Mouse (Mus musculus) embryonic facial prominence, embryonic 14.5 days (tissue): ENCODE measurements at regions not wholly inside any gene's neighbourhood (a gene's known extent, or its start where the extent isn't known, plus 50 kb on each side); places are given as distances from the start of the nearest gene placed in this dataset.

Experiments
- ATAC-seq: fragments of 200-750 bp; cut with Nextera tagmentation; 2 replicates; pipeline ENCODE4 v1.8.0; 2017; ENCODE audit warnings: low read depth, moderate number of reproducible peaks, moderate TSS enrichment
- DNase-seq: peaks from one replicate; pipeline ENCODE4 v3.0.0-alpha.2; 2015; ENCODE audit warnings: low spot score
- H3K27ac ChIP-seq: fragments of 300-500 bp; sonication (generic); replicated peaks from 2 replicates; pipeline ENCODE4 v1.5.1; 2014; ENCODE audit warnings: low read depth, mild to moderate bottlenecking, low read length, moderate library complexity
- H3K27me3 ChIP-seq: fragments of 300-500 bp; sonication (generic); replicated peaks from 2 replicates; pipeline ENCODE4 v1.6.1; 2014; ENCODE audit warnings: low read length; ENCODE audit not compliant: control insufficient read depth, insufficient read depth
- H3K36me3 ChIP-seq: fragments of 300-500 bp; sonication (generic); 2 replicates; pipeline ENCODE4 v1.6.1; 2014; ENCODE audit warnings: low read length, mixed read lengths; ENCODE audit not compliant: control insufficient read depth, insufficient read depth
- H3K4me1 ChIP-seq: fragments of 300-500 bp; sonication (generic); 2 replicates; pipeline ENCODE4 v1.6.1; 2014; ENCODE audit warnings: antibody characterized with exemption, low read length; ENCODE audit not compliant: control insufficient read depth, insufficient read depth
- H3K4me2 ChIP-seq: fragments of 300-500 bp; sonication (generic); 2 replicates; pipeline ENCODE4 v1.6.1; 2014; ENCODE audit warnings: low read depth, mild to moderate bottlenecking, low read length, moderate library complexity, mixed read lengths
- H3K4me3 ChIP-seq: fragments of 300-500 bp; sonication (generic); 2 replicates; pipeline ENCODE4 v1.5.1; 2014; ENCODE audit warnings: low read depth, mild to moderate bottlenecking, low read length
- H3K9ac ChIP-seq: fragments of 300-500 bp; sonication (generic); 2 replicates; pipeline ENCODE4 v1.6.1; 2014; ENCODE audit warnings: low read depth, mild to moderate bottlenecking, low read length, moderate library complexity, mixed read lengths
- H3K9me3 ChIP-seq: fragments of 300-500 bp; sonication (generic); 2 replicates; pipeline ENCODE4 v1.6.1; 2016; ENCODE audit warnings: low read length; ENCODE audit not compliant: control insufficient read depth
- WGBS: fragments of 180-500 bp; shearing (Covaris S2); extraction: QIAGEN DNeasy Blood & Tissue Kit; methylation state at CpG from one replicate; pipeline ENCODE4 v1.1.7; 2014; 5-methylcytosine and 5-hydroxymethylcytosine counted together

- 58% methylated on average over 1 of the region's 1 CpGs for WGBS
- no peak overlapping the region for H3K9ac ChIP-seq
- no peaks in the 10 kb centered on the region for H3K36me3 ChIP-seq
Measured at GRCm38 (mm10) chr1:22943995-22944394, 138.2 kb upstream of the Rims1 start.

GRCm38 (mm10) chr1:22939816-22940215, 134.0 kb upstream of the Rims1 start:
- Histone ChIP-seq H3K36me3 (no peaks in the 10 kb centered on the region), H3K4me1 (no peaks in the 10 kb centered on the region), H3K27ac (no peak overlapping the region), H3K27me3 (no peaks in the 10 kb centered on the region), H3K4me3 (no peak overlapping the region), H3K4me2 (no peak overlapping the region), H3K9ac (no peak overlapping the region), H3K9me3 (no peaks in the 10 kb centered on the region)
- DNase-seq (no peak), ATAC-seq (no peak)
- 93% methylated on average over 6 of the region's 6 CpGs for WGBS

More at GRCm38 (mm10) chr1:22943995-22944394, 138.2 kb upstream of the Rims1 start:
- no peak for ATAC-seq
- Histone ChIP-seq H3K4me3 (no peak overlapping the region), H3K4me1 (no peaks in the 10 kb centered on the region), H3K9me3 (no peaks in the 10 kb centered on the region), H3K27ac (no peak overlapping the region), H3K4me2 (no peak overlapping the region), H3K27me3 (no peaks in the 10 kb centered on the region)
- DNase-seq: no peak

DNA sequence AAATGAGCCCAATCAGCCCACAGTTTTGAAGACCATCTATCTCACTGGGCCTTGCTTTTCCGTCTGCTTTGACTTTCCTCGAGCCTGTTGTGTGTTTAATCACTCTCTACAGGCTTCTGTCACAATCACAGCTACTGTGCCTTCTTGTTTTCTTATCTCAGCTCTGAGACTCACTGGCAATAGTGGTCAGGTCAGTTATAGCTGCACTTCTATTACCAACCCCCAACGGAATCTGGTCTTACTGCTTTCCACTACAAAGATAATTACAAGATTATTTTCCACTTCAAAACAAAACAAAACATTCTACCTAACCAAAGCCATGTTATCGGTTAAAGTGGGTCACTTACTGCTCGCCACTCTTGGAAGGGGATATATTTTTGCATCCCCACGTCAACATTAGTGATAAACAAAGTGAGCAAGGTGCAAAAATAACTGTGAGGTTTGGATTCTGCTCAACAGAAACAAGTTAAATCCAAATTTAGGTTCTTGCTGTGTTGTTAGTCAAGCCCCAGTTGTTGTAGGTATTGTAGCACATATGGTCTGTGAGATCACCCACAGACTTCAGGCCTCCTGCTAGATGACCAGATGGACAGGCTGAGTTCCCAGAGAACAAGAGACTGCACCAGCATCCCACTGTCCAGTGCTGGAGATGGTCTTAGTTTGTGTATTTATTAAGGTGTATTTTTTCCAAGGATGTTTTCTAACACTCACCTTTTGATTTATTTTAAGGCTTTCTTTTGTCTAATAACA, 125.5 kb upstream of the Rims1 start:
- DNase-seq (no peak), ATAC-seq (no peak)
- H3K4me2 ChIP-seq: no peak overlapping the region
- no peak overlapping the region for H3K9ac ChIP-seq
- H3K36me3 ChIP-seq: no peaks in the 10 kb centered on the region
- WGBS: 65% methylated on average over 6 of the region's 6 CpGs
- H3K27me3 ChIP-seq: no peaks in the 10 kb centered on the region
- no peaks in the 10 kb centered on the region for H3K4me1 ChIP-seq
- no peak overlapping the region for H3K4me3 ChIP-seq
- H3K9me3 ChIP-seq: no peaks in the 10 kb centered on the region
- H3K27ac ChIP-seq: no peak overlapping the region

GRCm38 (mm10) chr1:22902992-22903391, 97.2 kb upstream of the Rims1 start:
- ATAC-seq (no peak), DNase-seq (no peak)
- no peaks in the 10 kb centered on the region for H3K27me3 ChIP-seq
- no peak overlapping the region for H3K9ac ChIP-seq
- no peak overlapping the region for H3K4me3 ChIP-seq
- H3K27ac ChIP-seq: no peak overlapping the region
- H3K4me1 ChIP-seq: no peaks in the 10 kb centered on the region
- H3K4me2 ChIP-seq: no peak overlapping the region
- H3K9me3 ChIP-seq: no peaks in the 10 kb centered on the region
- WGBS: 90% methylated on average over 2 of the region's 2 CpGs
- H3K36me3 ChIP-seq: no peaks in the 10 kb centered on the region

- Histone ChIP-seq H3K4me1 (no peaks in the 10 kb centered on the region), H3K9me3 (no peaks in the 10 kb centered on the region), H3K4me3 (no peak overlapping the region), H3K27me3 (no peaks in the 10 kb centered on the region), H3K36me3 (no peaks in the 10 kb centered on the region), H3K4me2 (no peak overlapping the region), H3K27ac (no peak overlapping the region), H3K9ac (no peak overlapping the region)
- 75% methylated on average over 5 of the region's 5 CpGs for WGBS
- ATAC-seq (no peak), DNase-seq (no peak)
Measured at GRCm38 (mm10) chr1:22901018-22901625, 95.3 kb upstream of the Rims1 start.

GRCm38 (mm10) chr1:22895099-22895498, 89.3 kb upstream of the Rims1 start:
- no peaks in the 10 kb centered on the region for H3K36me3 ChIP-seq
- no peaks in the 10 kb centered on the region for H3K9me3 ChIP-seq
- 74% methylated on average over 3 of the region's 3 CpGs for WGBS
- H3K9ac ChIP-seq: no peak overlapping the region
- H3K4me1 ChIP-seq: no peaks in the 10 kb centered on the region
- H3K4me2 ChIP-seq: no peak overlapping the region
- DNase-seq: no peak
- H3K27me3 ChIP-seq: no peaks in the 10 kb centered on the region
- ATAC-seq: no peak
- no peak overlapping the region for H3K4me3 ChIP-seq
- no peak overlapping the region for H3K27ac ChIP-seq

- no peaks in the 10 kb centered on the region for H3K9me3 ChIP-seq
- no peaks in the 10 kb centered on the region for H3K36me3 ChIP-seq
- no peak overlapping the region for H3K9ac ChIP-seq
- WGBS: 72% methylated on average over 3 of the region's 3 CpGs
- no peaks in the 10 kb centered on the region for H3K27me3 ChIP-seq
- no peaks in the 10 kb centered on the region for H3K4me1 ChIP-seq
- H3K4me3 ChIP-seq: no peak overlapping the region
- H3K27ac ChIP-seq: no peak overlapping the region
- no peak for ATAC-seq
- peak; percentile 19 for DNase-seq
- H3K4me2 ChIP-seq: no peak overlapping the region
Measured at GRCm38 (mm10) chr1:22862985-22863384, 57.2 kb upstream of the Rims1 start.
